Mouse (Mus musculus) testis, adult 2 months (tissue): ENCODE measurements around the gene Extl1.

Experiments used
- CTCF ChIP-seq: fragments of 200-500 bp; IDR thresholded peaks from 2 replicates; pipeline ENCODE4 v1.5.1; 2012; ENCODE audit warnings: low read depth, mild to moderate bottlenecking, inconsistent platforms, low read length, moderate library complexity; ENCODE audit not compliant: control insufficient read depth, insufficient read depth, insufficient replicate concordance
- POLR2A ChIP-seq: fragments of 200-500 bp; IDR thresholded peaks from 2 replicates; pipeline ENCODE4 v1.6.1; 2012; ENCODE audit warnings: low read depth, mild to moderate bottlenecking, inconsistent platforms, low read length, moderate library complexity; ENCODE audit not compliant: control insufficient read depth

DNA sequence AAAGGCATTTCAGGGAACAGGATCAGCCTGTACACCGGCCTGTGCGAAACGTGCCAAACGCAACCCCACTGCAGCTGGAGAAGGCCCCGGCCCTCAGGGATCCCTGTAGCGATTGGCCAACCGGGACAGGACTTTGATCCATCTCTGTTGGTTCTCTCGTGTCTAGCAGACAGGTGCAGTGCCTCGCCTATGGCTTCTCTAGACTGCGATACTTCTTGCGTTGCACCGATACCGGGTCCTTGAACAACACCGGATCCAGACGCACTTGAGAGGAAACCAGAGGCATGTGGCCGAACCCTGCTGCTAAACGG lies 26.2 kb downstream of the Extl1 start:
- no peak for TF ChIP-seq CTCF
- no peak for TF ChIP-seq POLR2A
